Mouse (Mus musculus) MEL (cell line): Measurements from ENCODE around the gene Irf1. TPM values are rescaled to one million over a fixed set of nuclear protein-coding genes. Genes with fewer than 3 reads are reported as not detected.

Experiments used
- DNase-seq: peaks from one replicate; pipeline ENCODE4 v3.0.0; 2011; ENCODE audit warnings: low read depth, low spot score
- H3K27ac ChIP-seq: 2 replicates; pipeline ENCODE4 v1.5.1; 2012; ENCODE audit warnings: low read depth, mild to moderate bottlenecking, control low read depth, low read length, moderate library complexity; ENCODE audit not compliant: control insufficient read depth
- H3K27me3 ChIP-seq, 2 experiments: fragments of 150-350 bp in 1 of 2; sonication (generic) in 1 of 2; 2 replicates each; pipeline ENCODE4 v1.6.1; 2012; ENCODE audit warnings: low read length in 2 of 2, mild to moderate bottlenecking in 2 of 2, improper control_type of control experiment in 1 of 2, moderate library complexity in 1 of 2; ENCODE audit not compliant: insufficient read depth in 2 of 2, control insufficient read depth in 1 of 2
- H3K36me3 ChIP-seq, 2 experiments: 2 replicates each; pipeline ENCODE4 v1.6.1; 2012 to 2014; ENCODE audit warnings: low read length in 2 of 2, improper control_type of control experiment in 1 of 2, inconsistent platforms in 1 of 2, mild to moderate bottlenecking in 1 of 2; ENCODE audit not compliant: insufficient read depth in 2 of 2, control insufficient read depth in 1 of 2
- H3K4me1 ChIP-seq, 2 experiments: fragments of 150-350 bp in 1 of 2; sonication (generic) in 1 of 2; 2 replicates each; pipeline ENCODE4 v1.6.1; 2012; ENCODE audit warnings: low read length in 2 of 2, improper control_type of control experiment in 1 of 2, mild to moderate bottlenecking in 1 of 2; ENCODE audit not compliant: insufficient read depth in 2 of 2, control insufficient read depth in 1 of 2
- H3K4me3 ChIP-seq, 2 experiments: fragments of 150-350 bp in 1 of 2; sonication (generic) in 1 of 2; 2 replicates each; pipeline ENCODE4 v1.5.1; 2012; ENCODE audit warnings: low read depth in 2 of 2, low read length in 2 of 2, mild to moderate bottlenecking in 2 of 2, moderate library complexity in 2 of 2, control low read depth in 1 of 2, improper control_type of control experiment in 1 of 2; ENCODE audit not compliant: control insufficient read depth in 1 of 2, insufficient read depth in 1 of 2
- H3K79me2 ChIP-seq: 2 replicates; pipeline ENCODE4 v1.6.1; 2012; ENCODE audit warnings: mild to moderate bottlenecking, low read length, moderate library complexity; ENCODE audit not compliant: control insufficient read depth, poor library complexity, insufficient read depth
- H3K9ac ChIP-seq: 2 replicates; pipeline ENCODE4 v1.6.1; 2012; ENCODE audit warnings: low read depth, mild to moderate bottlenecking, control low read depth, low read length, moderate library complexity; ENCODE audit not compliant: control insufficient read depth, poor library complexity, severe bottlenecking
- H3K9me3 ChIP-seq: fragments of 150-350 bp; sonication (generic); replicated peaks from 2 replicates; pipeline ENCODE4 v1.6.1; 2012; ENCODE audit warnings: mild to moderate bottlenecking, low read length, improper control_type of control experiment, moderate library complexity; ENCODE audit not compliant: insufficient read depth
- CTCF ChIP-seq, 3 experiments: IDR thresholded peaks in 2 of 3; conservative IDR thresholded peaks in 1 of 3; 2 replicates each; pipeline ENCODE4 v1.5.1; 2011 to 2012; ENCODE audit warnings: low read length in 3 of 3, low read depth in 2 of 3, mild to moderate bottlenecking in 2 of 3, improper control_type of control experiment in 1 of 3, inconsistent platforms in 1 of 3, mixed read lengths in 1 of 3, moderate library complexity in 1 of 3; ENCODE audit not compliant: control insufficient read depth in 1 of 3, insufficient read depth in 1 of 3, poor library complexity in 1 of 3, severe bottlenecking in 1 of 3
- E2F4 ChIP-seq: IDR thresholded peaks from 2 replicates; pipeline ENCODE4 v1.6.1; 2011; ENCODE audit warnings: low read depth, low read length, improper control_type of control experiment, borderline replicate concordance
- ETS1 ChIP-seq: IDR thresholded peaks from 2 replicates; pipeline ENCODE4 v1.6.1; 2012; ENCODE audit warnings: low read depth, mild to moderate bottlenecking, inconsistent platforms, low read length, improper control_type of control experiment, moderate library complexity
- GABPA ChIP-seq: IDR thresholded peaks from 2 replicates; pipeline ENCODE4 v1.6.1; 2012; ENCODE audit warnings: low read depth, mild to moderate bottlenecking, inconsistent platforms, low read length, improper control_type of control experiment, moderate library complexity
- GATA1 ChIP-seq: IDR thresholded peaks from 2 replicates; pipeline ENCODE4 v1.6.1; 2011; ENCODE audit warnings: low read depth, low read length, improper control_type of control experiment
- JUND ChIP-seq: IDR thresholded peaks from 2 replicates; pipeline ENCODE4 v1.6.1; 2011; ENCODE audit warnings: low read depth, mild to moderate bottlenecking, improper control_type of control experiment, low read length
- KAT2A ChIP-seq: conservative IDR thresholded peaks from 2 replicates; pipeline ENCODE4 v1.6.1; 2012; ENCODE audit warnings: low read depth, low read length, improper control_type of control experiment, inconsistent platforms
- MAFK ChIP-seq: IDR thresholded peaks from 2 replicates; pipeline ENCODE4 v1.6.1; 2011; ENCODE audit warnings: low read depth, mild to moderate bottlenecking, low read length, improper control_type of control experiment, borderline replicate concordance
- MAX ChIP-seq: IDR thresholded peaks from 2 replicates; pipeline ENCODE4 v1.6.1; 2011; ENCODE audit warnings: low read length, improper control_type of control experiment
- MAZ ChIP-seq: IDR thresholded peaks from 2 replicates; pipeline ENCODE4 v1.6.1; 2012; ENCODE audit warnings: low read depth, mild to moderate bottlenecking, inconsistent platforms, low read length, improper control_type of control experiment
- MEF2A ChIP-seq: IDR thresholded peaks from 2 replicates; pipeline ENCODE4 v1.6.1; 2014; ENCODE audit warnings: low read depth, mild to moderate bottlenecking, inconsistent platforms, low read length, improper control_type of control experiment; ENCODE audit not compliant: poor library complexity, insufficient replicate concordance, severe bottlenecking; ENCODE audit errors: extremely low read depth
- MXI1 ChIP-seq: IDR thresholded peaks from 2 replicates; pipeline ENCODE4 v1.6.1; 2011; ENCODE audit warnings: mild to moderate bottlenecking, low read depth, low read length, improper control_type of control experiment
- MYB ChIP-seq: IDR thresholded peaks from 2 replicates; pipeline ENCODE4 v1.6.1; 2011; ENCODE audit warnings: mild to moderate bottlenecking, low read depth, low read length, improper control_type of control experiment
- MYC ChIP-seq: IDR thresholded peaks from 2 replicates; pipeline ENCODE4 v1.6.1; 2011; ENCODE audit warnings: low read depth, mild to moderate bottlenecking, low read length, improper control_type of control experiment, moderate library complexity
- NELFE ChIP-seq: IDR thresholded peaks from 2 replicates; pipeline ENCODE4 v1.6.1; 2011; ENCODE audit warnings: low read depth, low read length, improper control_type of control experiment
- NRF1 ChIP-seq: IDR thresholded peaks from 2 replicates; pipeline ENCODE4 v1.6.1; 2014; ENCODE audit warnings: low read depth, mild to moderate bottlenecking, inconsistent platforms, low read length, improper control_type of control experiment, moderate library complexity; ENCODE audit not compliant: poor library complexity, insufficient read depth, severe bottlenecking
- POLR2A ChIP-seq, 2 experiments: IDR thresholded peaks; 2 replicates each; pipeline ENCODE4 v1.6.1; 2011 to 2012; ENCODE audit warnings: low read length in 2 of 2, mild to moderate bottlenecking in 2 of 2, control low read depth in 1 of 2, improper control_type of control experiment in 1 of 2, low read depth in 1 of 2, moderate library complexity in 1 of 2; ENCODE audit not compliant: control insufficient read depth in 1 of 2, insufficient read depth in 1 of 2, poor library complexity in 1 of 2
- POLR2AphosphoS2 ChIP-seq: IDR thresholded peaks from 2 replicates; pipeline ENCODE4 v1.6.1; 2011; ENCODE audit warnings: low read length, improper control_type of control experiment
- POLR2AphosphoS5 ChIP-seq: IDR thresholded peaks from 2 replicates; pipeline ENCODE4 v1.6.1; 2012; ENCODE audit warnings: low read depth, borderline replicate concordance, mild to moderate bottlenecking, inconsistent platforms, low read length, moderate library complexity, mixed read lengths
- RAD21 ChIP-seq: IDR thresholded peaks from 2 replicates; pipeline ENCODE4 v1.6.1; 2011; ENCODE audit warnings: mild to moderate bottlenecking, low read depth, low read length, improper control_type of control experiment
- SMC3 ChIP-seq: IDR thresholded peaks from 2 replicates; pipeline ENCODE4 v1.6.1; 2011; ENCODE audit warnings: low read depth, low read length, improper control_type of control experiment
- TCF12 ChIP-seq: IDR thresholded peaks from 2 replicates; pipeline ENCODE4 v1.6.1; 2014; ENCODE audit warnings: low read depth, mild to moderate bottlenecking, inconsistent platforms, low read length, improper control_type of control experiment, moderate library complexity
- UBTF ChIP-seq: IDR thresholded peaks from 2 replicates; pipeline ENCODE4 v1.6.1; 2012; ENCODE audit warnings: low read depth, mild to moderate bottlenecking, inconsistent platforms, low read length, improper control_type of control experiment, moderate library complexity, borderline replicate concordance; ENCODE audit not compliant: insufficient read depth
- ZC3H11A ChIP-seq: IDR thresholded peaks from 2 replicates; pipeline ENCODE4 v1.6.1; 2012; ENCODE audit warnings: low read depth, mild to moderate bottlenecking, inconsistent platforms, low read length, improper control_type of control experiment
- polyA plus RNA-seq, 2 experiments: library from polyadenylated mRNA; stranded (reverse) in 1 of 2; unstranded in 1 of 2; fragments of >175 nt in 1 of 2; fragments of >200 nt in 1 of 2; gene quantifications; 2 replicates each; pipeline versions ENCODE4 v1.2.1 to v1.2.4; 2012; ENCODE audit warnings: low replicate concordance in 2 of 2, low read depth in 1 of 2; ENCODE audit not compliant: insufficient read length in 2 of 2, insufficient read depth in 1 of 2, missing spikeins in 1 of 2
- total RNA-seq: library from RNA; depleted of rRNA; stranded (reverse); fragments of 300-350 nt; gene quantifications from 2 replicates; pipeline ENCODE4 v1.2.3, GENCODE M21; 2012

Gene Irf1
- total and polyA plus RNA-seq, 3 experiments: 0.73 to 1.9 TPM; not detected in 1

GRCm38 (mm10) chr11:53777736-53778135, 7.9 kb downstream of the Irf1 start:
- no peaks in the 10 kb centered on the region for H3K9me3 ChIP-seq
- no peak overlapping the region for H3K27ac ChIP-seq
- TF ChIP-seq E2F4 (no peak), POLR2A (IDR thresholded peaks at IDR 0.05; ENCODE audit: control insufficient read depth in 1 of 2, insufficient read depth in 1 of 2, low read depth in 1 of 2, low read length in 2 of 2, poor library complexity in 1 of 2) (no peak), MYB (no peak), CTCF (IDR thresholded peaks at IDR 0.05 in 2 of 3, conservative IDR thresholded peaks at IDR 0.05 in 1 of 3; ENCODE audit: control insufficient read depth in 1 of 3, insufficient read depth in 1 of 3, low read depth in 2 of 3, low read length in 3 of 3, poor library complexity in 1 of 3, severe bottlenecking in 1 of 3) (no peak), POLR2AphosphoS5 (no peak), KAT2A (no peak), NELFE (no peak), ETS1 (no peak), NRF1 (no peak), RAD21 (no peak)
- peaks cover 0 to 9% of the 10 kb centered on the region in 2 experiments; a peak in 2 of 4 replicates for H3K36me3 ChIP-seq
- H3K4me1 ChIP-seq: peaks cover 7 to 17% of the 10 kb centered on the region in 2 experiments; a peak in 3 of 4 replicates
- no peaks in the 10 kb centered on the region for H3K79me2 ChIP-seq
- no peaks in the 10 kb centered on the region for H3K27me3 ChIP-seq
- DNase-seq: no peak
- no peak overlapping the region for H3K4me3 ChIP-seq
- H3K9ac ChIP-seq: no peak overlapping the region

- TF ChIP-seq POLR2AphosphoS5 (no peak), UBTF (no peak), MYC (no peak), TCF12 (no peak), MEF2A (no peak), POLR2AphosphoS2 (no peak), SMC3 (no peak), GATA1 (no peak), KAT2A (no peak), MAX (no peak), JUND (no peak), MXI1 (no peak), CTCF (IDR thresholded peaks at IDR 0.05 in 2 of 3, conservative IDR thresholded peaks at IDR 0.05 in 1 of 3; ENCODE audit: control insufficient read depth in 1 of 3, insufficient read depth in 1 of 3, low read depth in 2 of 3, low read length in 3 of 3, poor library complexity in 1 of 3, severe bottlenecking in 1 of 3) (no peak), GABPA (no peak), MAZ (no peak), ZC3H11A (no peak), MAFK (no peak)
- no peak overlapping the region for H3K9ac ChIP-seq
- peaks cover 0 to 9% of the 10 kb centered on the region in 2 experiments; a peak in 2 of 4 replicates for H3K36me3 ChIP-seq
- no peak overlapping the region for H3K27ac ChIP-seq
- no peak overlapping the region for H3K4me3 ChIP-seq
- H3K9me3 ChIP-seq: no peaks in the 10 kb centered on the region
- no peaks in the 10 kb centered on the region for H3K79me2 ChIP-seq
- DNase-seq: no peak
- no peaks in the 10 kb centered on the region for H3K27me3 ChIP-seq
- H3K4me1 ChIP-seq: peaks cover 7 to 17% of the 10 kb centered on the region in 2 experiments; a peak in 3 of 4 replicates
These were observed 8.6 kb downstream of the Irf1 start for GRCm38 (mm10) chr11:53778455-53778854.
